Mouse (Mus musculus): ENCODE measurements around the gene Zmat3. TPM values are rescaled to one million over a fixed set of nuclear protein-coding genes. Genes with fewer than 3 reads are reported as not detected.

Gene Zmat3
- total and polyA plus RNA-seq, 3 experiments: 4.4 to 6.1 (median 5.9) TPM

- H3K4me3 ChIP-seq: no peak overlapping the region
- H3K79me2 ChIP-seq (replicated peaks; ENCODE audit: control insufficient read depth, insufficient read depth, low read length): no peaks in the 10 kb centered on the region
- intact Hi-C loops (cut with DNase I): no loop called here
- no peaks in the 10 kb centered on the region for H3K27me3 ChIP-seq (ENCODE audit: control insufficient read depth, insufficient read depth, low read length)
- 77% methylated on average over 11 of the region's 11 CpGs for WGBS
- H3K4me1 ChIP-seq (ENCODE audit: control insufficient read depth, insufficient read depth, low read length): no peaks in the 10 kb centered on the region
- no peak overlapping the region for H3K9ac ChIP-seq (ENCODE audit: low read depth, low read length)
- no peak for TF ChIP-seq POLR2A (IDR thresholded peaks at IDR 0.05; ENCODE audit: insufficient read depth, low read depth, low read length)
- TF ChIP-seq CTCF (IDR thresholded peaks at IDR 0.05): no peak
- TF ChIP-seq EP300 (IDR thresholded peaks at IDR 0.05; ENCODE audit: insufficient read depth, low read depth, low read length): no peak
- H3K27ac ChIP-seq: no peak overlapping the region
- no peaks in the 10 kb centered on the region for H3K36me3 ChIP-seq (ENCODE audit: control insufficient read depth, insufficient read depth, low read length)
- DNase-seq: no peak
Observed at GRCm38 (mm10) chr3:32345249-32345648, 20.6 kb downstream of the Zmat3 start.

GRCm38 (mm10) chr3:32344825-32345224, 21.0 kb downstream of the Zmat3 start:
- Histone ChIP-seq H3K79me2 (replicated peaks; ENCODE audit: control insufficient read depth, insufficient read depth, low read length) (no peaks in the 10 kb centered on the region), H3K4me3 (no peak overlapping the region), H3K27me3 (ENCODE audit: control insufficient read depth, insufficient read depth, low read length) (no peaks in the 10 kb centered on the region), H3K27ac (no peak overlapping the region), H3K9ac (ENCODE audit: low read depth, low read length) (no peak overlapping the region), H3K4me1 (ENCODE audit: control insufficient read depth, insufficient read depth, low read length) (no peaks in the 10 kb centered on the region), H3K36me3 (ENCODE audit: control insufficient read depth, insufficient read depth, low read length) (no peaks in the 10 kb centered on the region)
- no peak for DNase-seq
- TF ChIP-seq POLR2A (IDR thresholded peaks at IDR 0.05; ENCODE audit: insufficient read depth, low read depth, low read length) (no peak), CTCF (IDR thresholded peaks at IDR 0.05) (no peak), EP300 (IDR thresholded peaks at IDR 0.05; ENCODE audit: insufficient read depth, low read depth, low read length) (no peak)
- intact Hi-C loops (cut with DNase I): no loop called here
- 77% methylated on average over 5 of the region's 5 CpGs for WGBS

- 91% methylated on average over 12 of the region's 12 CpGs for WGBS
- Histone ChIP-seq H3K79me2 (replicated peaks; ENCODE audit: control insufficient read depth, insufficient read depth, low read length) (no peaks in the 10 kb centered on the region), H3K36me3 (ENCODE audit: control insufficient read depth, insufficient read depth, low read length) (no peaks in the 10 kb centered on the region), H3K27ac (no peak overlapping the region), H3K27me3 (ENCODE audit: control insufficient read depth, insufficient read depth, low read length) (no peaks in the 10 kb centered on the region), H3K4me3 (no peak overlapping the region), H3K9ac (ENCODE audit: low read depth, low read length) (no peak overlapping the region), H3K4me1 (ENCODE audit: control insufficient read depth, insufficient read depth, low read length) (no peaks in the 10 kb centered on the region)
- TF ChIP-seq POLR2A (IDR thresholded peaks at IDR 0.05; ENCODE audit: insufficient read depth, low read depth, low read length) (no peak), CTCF (IDR thresholded peaks at IDR 0.05) (no peak), EP300 (IDR thresholded peaks at IDR 0.05; ENCODE audit: insufficient read depth, low read depth, low read length) (no peak)
- intact Hi-C loops (cut with DNase I): no loop called here
- no peak for DNase-seq
Observed at GRCm38 (mm10) chr3:32343371-32343770, 22.4 kb downstream of the Zmat3 start.

- no peak overlapping the region for H3K4me3 ChIP-seq
- no peaks in the 10 kb centered on the region for H3K79me2 ChIP-seq (replicated peaks; ENCODE audit: control insufficient read depth, insufficient read depth, low read length)
- no peaks in the 10 kb centered on the region for H3K4me1 ChIP-seq (ENCODE audit: control insufficient read depth, insufficient read depth, low read length)
- H3K9ac ChIP-seq (ENCODE audit: low read depth, low read length): no peak overlapping the region
- no peak for DNase-seq
- H3K27ac ChIP-seq: no peak overlapping the region
- H3K27me3 ChIP-seq (ENCODE audit: control insufficient read depth, insufficient read depth, low read length): no peaks in the 10 kb centered on the region
- intact Hi-C loops (cut with DNase I): no loop called here
- no peaks in the 10 kb centered on the region for H3K36me3 ChIP-seq (ENCODE audit: control insufficient read depth, insufficient read depth, low read length)
- 95% methylated on average over 19 of the region's 19 CpGs for WGBS
- TF ChIP-seq CTCF (IDR thresholded peaks at IDR 0.05): no peak
- no peak for TF ChIP-seq EP300 (IDR thresholded peaks at IDR 0.05; ENCODE audit: insufficient read depth, low read depth, low read length)
- no peak for TF ChIP-seq POLR2A (IDR thresholded peaks at IDR 0.05; ENCODE audit: insufficient read depth, low read depth, low read length)
Observed at GRCm38 (mm10) chr3:32341434-32341833, 24.4 kb downstream of the Zmat3 start.

GRCm38 (mm10) chr3:32338231-32338630, 27.6 kb downstream of the Zmat3 start:
- Histone ChIP-seq H3K4me1 (ENCODE audit: control insufficient read depth, insufficient read depth, low read length) (no peaks in the 10 kb centered on the region; the same call in 1 of the 2 replicates), H3K27me3 (ENCODE audit: control insufficient read depth, insufficient read depth, low read length) (no peaks in the 10 kb centered on the region), H3K27ac (no peak overlapping the region), H3K9ac (ENCODE audit: low read depth, low read length) (no peak overlapping the region), H3K36me3 (ENCODE audit: control insufficient read depth, insufficient read depth, low read length) (no peaks in the 10 kb centered on the region), H3K4me3 (no peak overlapping the region), H3K79me2 (replicated peaks; ENCODE audit: control insufficient read depth, insufficient read depth, low read length) (no peaks in the 10 kb centered on the region)
- WGBS: 89% methylated on average over 7 of the region's 7 CpGs
- TF ChIP-seq POLR2A (IDR thresholded peaks at IDR 0.05; ENCODE audit: insufficient read depth, low read depth, low read length): no peak
- no peak for TF ChIP-seq CTCF (IDR thresholded peaks at IDR 0.05)
- TF ChIP-seq EP300 (IDR thresholded peaks at IDR 0.05; ENCODE audit: insufficient read depth, low read depth, low read length): no peak
- DNase-seq: no peak
- intact Hi-C loops (cut with DNase I): no loop called here

GRCm38 (mm10) chr3:32337770-32338169, 28.0 kb downstream of the Zmat3 start:
- H3K36me3 ChIP-seq (ENCODE audit: control insufficient read depth, insufficient read depth, low read length): no peaks in the 10 kb centered on the region
- no peak for DNase-seq
- no peaks in the 10 kb centered on the region for H3K27me3 ChIP-seq (ENCODE audit: control insufficient read depth, insufficient read depth, low read length)
- H3K4me1 ChIP-seq (ENCODE audit: control insufficient read depth, insufficient read depth, low read length): no peaks in the 10 kb centered on the region; the same call in 1 of the 2 replicates
- intact Hi-C loops (cut with DNase I): no loop called here
- H3K4me3 ChIP-seq: no peak overlapping the region
- H3K27ac ChIP-seq: no peak overlapping the region
- TF ChIP-seq EP300 (IDR thresholded peaks at IDR 0.05; ENCODE audit: insufficient read depth, low read depth, low read length) (no peak), CTCF (IDR thresholded peaks at IDR 0.05) (no peak), POLR2A (IDR thresholded peaks at IDR 0.05; ENCODE audit: insufficient read depth, low read depth, low read length) (no peak)
- 53% methylated on average over 7 of the region's 7 CpGs for WGBS
- no peak overlapping the region for H3K9ac ChIP-seq (ENCODE audit: low read depth, low read length)
- no peaks in the 10 kb centered on the region for H3K79me2 ChIP-seq (replicated peaks; ENCODE audit: control insufficient read depth, insufficient read depth, low read length)

Data from heart, adult 2 months (tissue).